Mouse (Mus musculus) liver, adult 2 months (tissue): ENCODE results near the gene Orc5.

ENCODE experiments used
- CTCF ChIP-seq: fragments of 200-500 bp; IDR thresholded peaks from 2 replicates; pipeline ENCODE4 v1.5.1; 2011; ENCODE audit warnings: low read depth, low read length, control low read depth
- POLR2A ChIP-seq: fragments of 200-500 bp; IDR thresholded peaks from 2 replicates; pipeline ENCODE4 v1.6.1; 2011; ENCODE audit warnings: low read length, control low read depth; ENCODE audit not compliant: insufficient read depth; ENCODE audit errors: extremely low read depth

DNA sequence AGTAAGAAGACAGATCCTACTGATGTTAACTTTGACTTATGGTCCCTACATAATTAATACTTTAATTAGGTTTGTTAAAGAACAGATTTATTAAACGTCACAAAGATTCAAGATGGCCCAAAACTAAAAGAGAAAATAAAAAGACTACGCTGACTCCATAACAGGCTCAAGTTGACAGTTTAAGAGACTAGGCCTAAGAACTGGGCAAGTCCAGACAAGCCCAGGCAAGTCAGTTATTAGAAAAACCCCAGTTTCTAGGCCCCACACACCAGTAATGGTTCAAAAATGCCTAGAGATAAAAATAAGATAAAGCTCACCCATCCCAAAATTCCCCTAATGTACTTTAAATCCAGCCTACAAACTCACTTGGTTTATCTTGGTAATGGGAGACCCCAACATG is 7.6 kb downstream of the Orc5 start:
- TF ChIP-seq CTCF (no peak), POLR2A (no peak)
